Mouse (Mus musculus) T-helper 1 cell (primary cell): Measurements from ENCODE around the gene Tbck.

Experiments used
- in situ Hi-C: fragments of 300-600 bp; cut with MboI, MseI; formaldehyde crosslinking; loops from one replicate; pipeline ENCODE4 v1.15.1; 2025; ENCODE audit warnings: high pct_unique_total_duplicates

The Tbck gene

DNA sequence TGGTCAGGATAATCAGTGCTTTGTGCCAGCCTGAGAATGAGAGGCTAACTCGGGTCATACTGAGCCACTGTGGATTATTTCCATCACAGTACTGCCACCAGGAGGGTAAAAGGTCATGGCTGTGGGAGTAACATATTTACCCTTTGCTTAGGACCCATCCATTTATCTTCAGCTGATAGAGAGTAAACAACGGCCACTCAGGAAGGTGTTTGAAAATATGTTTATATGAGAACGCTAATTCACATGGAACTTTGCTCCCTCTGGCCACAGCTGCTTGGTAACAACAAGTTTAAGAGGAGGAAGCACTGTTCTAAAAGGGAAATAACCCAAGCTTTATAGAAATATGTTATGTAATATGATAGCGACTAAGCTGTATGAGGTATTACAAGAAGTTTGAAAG, 68.8 kb downstream of the Tbck start:
- in situ Hi-C loops, result no loop called here

DNA sequence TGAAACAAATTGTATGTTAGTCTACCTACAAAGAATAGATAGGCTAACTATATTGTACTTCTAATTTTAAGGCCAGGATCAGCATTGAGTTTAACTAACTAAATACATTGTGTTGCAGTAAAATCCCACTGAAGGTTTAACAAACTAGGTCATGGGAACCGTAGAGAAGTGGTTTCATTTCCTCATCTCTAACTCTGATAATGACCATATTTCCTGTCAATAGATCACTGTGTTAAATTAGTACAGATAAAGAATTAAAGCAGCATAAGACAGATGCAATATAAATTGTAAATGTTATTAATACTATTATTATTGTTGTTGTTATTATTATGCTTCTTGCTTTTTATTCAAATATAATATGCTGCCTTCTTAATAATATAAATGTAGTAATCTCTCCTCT, 72.3 kb downstream of the Tbck start:
- in situ Hi-C loops, result no loop called here

DNA sequence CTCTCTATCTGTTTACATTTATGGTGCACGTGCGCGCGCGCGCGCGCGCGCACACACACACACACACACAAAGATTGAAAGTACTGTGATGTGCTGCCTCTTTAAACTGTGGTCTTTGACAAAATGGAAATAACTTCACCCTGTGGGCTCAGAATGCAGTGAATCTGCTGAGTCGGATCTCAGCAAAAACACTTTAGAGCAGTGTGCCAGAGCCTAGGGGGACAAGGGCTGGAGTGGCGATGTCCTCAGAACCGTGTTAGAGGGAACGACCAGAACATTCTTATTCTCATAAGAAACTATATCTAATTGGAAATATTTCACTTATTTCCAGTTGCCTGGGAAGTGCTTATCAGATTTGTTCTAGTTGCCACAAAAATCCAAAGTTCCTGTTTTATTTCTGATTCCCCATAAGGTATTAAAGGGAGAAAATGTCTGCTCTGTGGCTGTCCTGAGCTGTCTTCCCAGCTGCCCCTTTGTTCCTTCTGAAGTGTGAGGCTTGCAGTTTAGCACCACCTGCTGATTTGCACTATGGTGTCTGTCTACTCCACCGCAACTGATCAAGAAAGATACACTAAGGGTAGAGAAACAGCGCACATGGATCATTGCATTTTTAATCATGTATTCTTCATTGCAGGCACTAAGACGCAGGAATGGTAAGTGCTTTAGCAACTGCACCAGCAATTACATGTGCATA, 82.2 kb downstream of the Tbck start:
- in situ Hi-C loops, result no loop called here

DNA sequence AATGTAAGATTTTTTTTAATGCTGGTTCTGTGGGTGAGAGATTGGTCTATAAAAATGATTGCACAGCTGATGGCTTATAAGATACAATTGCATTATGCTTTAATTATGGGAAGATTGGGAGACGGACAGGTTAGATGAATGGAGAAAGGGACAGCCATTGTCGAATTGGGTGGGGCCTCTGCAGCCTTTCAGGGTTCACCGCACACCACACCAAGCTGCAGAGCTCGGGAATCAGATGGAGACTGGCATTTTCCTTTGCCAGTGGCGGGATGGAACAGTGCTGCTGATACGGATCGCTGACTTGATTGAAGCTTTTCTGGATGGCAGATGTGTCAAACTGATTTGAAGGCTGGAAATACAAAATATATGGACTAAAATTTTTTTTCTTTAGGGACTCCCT, 88.1 kb downstream of the Tbck start:
- in situ Hi-C loops, result no loop called here

DNA sequence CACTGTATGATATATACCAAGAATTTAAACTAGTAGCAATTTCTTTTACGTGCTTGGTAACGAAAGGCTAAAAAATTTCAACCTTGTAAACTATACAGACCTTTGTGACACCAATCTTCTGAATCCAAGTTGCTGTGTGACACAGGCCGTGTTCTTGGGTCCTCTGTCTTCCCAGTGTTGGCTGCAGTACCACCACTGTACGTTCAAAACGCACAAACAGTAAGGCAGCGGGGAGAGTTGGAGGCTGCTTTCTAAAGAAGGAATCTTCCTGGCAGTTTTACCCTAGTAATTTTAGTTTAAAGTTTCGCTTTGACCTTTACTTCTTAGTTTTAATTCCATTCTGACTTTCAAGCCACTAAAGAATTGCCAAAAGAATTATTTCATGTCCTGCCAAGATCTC, 92.7 kb downstream of the Tbck start:
- in situ Hi-C loops, result no loop called here

DNA sequence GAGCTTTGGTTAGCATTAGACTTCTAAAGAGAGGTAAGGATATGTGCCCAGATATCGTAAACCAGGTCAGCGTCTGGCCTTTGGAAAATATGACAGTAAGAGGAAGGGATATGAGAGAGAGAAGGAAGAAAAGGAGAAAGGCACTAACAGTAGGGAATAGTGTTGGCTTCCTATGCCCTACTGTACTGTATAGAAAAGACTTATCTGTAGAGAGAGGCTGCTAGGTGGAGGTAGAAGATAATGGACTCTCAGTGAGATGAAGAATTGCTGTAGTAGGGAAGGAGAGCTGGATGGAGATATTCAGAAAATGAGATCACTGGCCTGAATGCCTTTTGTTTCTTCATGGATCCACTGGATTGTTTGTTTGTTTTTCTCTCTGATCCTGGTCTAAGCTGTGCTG, 97.2 kb downstream of the Tbck start:
- in situ Hi-C loops, result no loop called here

DNA sequence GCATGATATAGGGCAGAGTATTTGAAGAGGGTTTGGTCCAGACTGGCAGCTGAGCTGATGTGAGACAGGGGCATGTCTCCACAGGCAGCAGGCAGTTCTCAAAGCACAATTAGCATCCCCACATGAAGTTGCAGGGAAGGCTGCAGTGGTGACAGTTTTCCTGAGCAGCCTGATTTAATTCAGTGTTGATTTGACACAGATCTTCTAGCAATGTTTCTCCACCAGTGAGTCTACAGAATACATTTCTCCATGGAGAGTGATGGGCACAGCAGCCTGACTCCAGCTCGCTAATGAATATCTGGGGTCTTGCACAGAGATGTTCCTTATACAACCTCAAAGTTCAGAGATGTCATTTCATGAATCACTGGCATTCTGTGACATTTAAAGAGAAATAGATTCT, 99.1 kb downstream of the Tbck start:
- in situ Hi-C loops, result no loop called here

DNA sequence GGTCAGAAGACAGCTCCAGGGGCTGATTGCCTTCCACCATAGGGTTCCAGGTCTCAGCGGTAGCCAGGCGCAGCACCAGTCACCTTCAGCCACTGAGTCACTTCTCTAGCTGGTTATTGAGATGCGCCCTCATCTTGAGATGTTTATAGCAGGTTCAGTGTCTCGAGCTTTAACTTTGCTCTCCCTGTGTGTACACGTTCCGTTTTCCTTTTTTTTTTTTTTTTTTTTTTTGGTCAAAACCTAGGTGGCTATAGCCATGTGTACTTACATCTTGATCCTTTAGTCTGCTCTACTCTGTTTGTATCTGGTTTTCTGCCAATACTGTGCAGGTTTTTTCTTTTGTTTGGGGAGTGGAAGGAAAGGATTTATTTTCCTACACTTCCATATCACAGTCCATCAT, 100.8 kb downstream of the Tbck start:
- in situ Hi-C loops, result no loop called here

DNA sequence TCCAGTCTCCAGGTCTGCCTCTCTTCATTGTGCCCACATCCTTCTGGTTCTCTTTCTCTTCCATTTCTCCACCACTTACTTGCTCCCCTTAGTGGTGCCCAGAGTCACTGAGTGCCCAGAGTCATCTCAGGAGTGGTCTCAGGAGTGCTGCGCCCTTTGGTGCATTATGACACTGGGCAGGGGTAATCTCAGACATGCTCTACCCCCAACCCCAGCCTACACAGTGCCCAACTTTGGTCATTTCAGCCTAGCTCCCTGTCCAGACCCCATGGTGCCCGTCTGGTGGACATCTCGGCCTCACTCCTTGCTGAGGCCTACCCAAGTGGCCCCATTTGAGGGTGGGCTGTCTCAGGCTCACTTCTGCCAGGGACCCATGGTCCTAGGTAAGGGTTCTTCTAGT, 102.7 kb downstream of the Tbck start:
- in situ Hi-C loops, result no loop called here

DNA sequence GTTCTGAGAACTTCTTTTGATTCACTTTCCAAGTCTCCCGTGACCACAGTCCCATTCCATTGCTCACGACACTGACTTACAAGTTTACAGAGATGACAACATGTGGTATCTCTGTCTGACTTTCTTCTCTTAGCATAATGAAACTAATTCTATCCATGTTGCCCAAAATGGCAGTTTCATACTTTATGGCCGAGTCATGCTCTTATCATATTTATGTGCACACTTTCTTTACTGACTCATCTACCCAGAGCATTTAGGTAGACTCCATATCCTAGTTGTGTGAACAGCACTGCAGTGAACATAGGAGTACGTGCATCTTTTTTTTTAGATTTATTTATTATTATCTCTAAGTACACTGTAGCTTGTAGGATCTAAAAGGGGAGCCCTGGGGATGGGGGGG, 103.8 kb downstream of the Tbck start:
- in situ Hi-C loops, result no loop called here

DNA sequence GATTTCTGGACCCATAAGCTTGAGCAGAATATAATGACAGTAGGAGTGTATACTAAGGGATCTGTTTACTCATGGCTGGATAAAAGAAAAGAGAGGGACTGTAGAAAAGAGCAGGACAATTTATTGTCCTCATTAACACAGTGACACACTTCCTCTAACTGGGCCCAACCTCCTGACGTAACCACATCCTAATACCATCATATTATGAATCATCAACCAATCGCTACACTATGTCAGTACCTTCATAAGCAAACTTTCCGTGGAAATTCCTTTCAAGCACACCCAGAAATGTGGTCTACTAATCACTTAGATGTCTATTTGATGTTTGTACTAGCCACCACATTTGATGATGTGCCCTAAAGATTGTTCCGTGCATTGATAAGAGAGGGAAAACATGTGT, 107.2 kb downstream of the Tbck start:
- in situ Hi-C loops, result no loop called here

DNA sequence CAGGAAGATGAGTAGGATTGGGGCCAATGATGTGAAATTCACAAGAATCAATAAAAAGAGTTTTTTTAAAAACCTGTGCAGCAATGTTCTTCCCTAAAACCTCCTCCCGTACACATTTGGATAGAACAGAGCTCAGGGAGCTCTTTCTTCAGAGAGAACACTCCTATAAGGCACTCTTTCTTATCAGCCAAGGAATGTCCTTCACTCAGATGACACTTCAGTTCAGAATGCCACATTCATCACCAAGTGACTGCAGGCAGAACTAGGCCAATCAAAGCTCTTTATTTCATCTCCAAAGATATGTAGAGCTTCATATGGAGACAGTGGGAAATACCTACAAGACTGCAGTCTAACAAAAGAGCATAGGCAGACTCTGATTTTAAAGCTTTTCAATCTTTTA, 116.3 kb downstream of the Tbck start:
- in situ Hi-C loops, result no loop called here

DNA sequence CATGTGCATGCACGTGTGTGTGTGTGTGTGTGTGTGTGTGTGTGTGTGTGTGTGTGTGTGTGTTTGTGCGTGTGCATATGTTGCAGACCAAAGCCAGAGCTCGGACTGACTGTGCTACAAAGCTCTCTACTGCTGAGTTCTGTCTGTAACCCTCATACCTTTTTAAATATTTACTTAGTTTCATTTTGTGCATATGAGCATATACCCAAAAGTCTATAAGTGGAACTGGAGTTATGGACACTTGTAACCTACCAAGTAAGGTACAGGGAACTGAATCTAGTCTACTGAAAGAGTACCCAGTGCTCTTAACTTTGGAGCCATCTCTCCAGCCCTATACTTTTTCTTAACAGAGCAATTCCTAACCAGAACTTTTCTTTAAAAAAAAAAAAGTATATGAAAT, 118.0 kb downstream of the Tbck start:
- in situ Hi-C loops, result no loop called here

DNA sequence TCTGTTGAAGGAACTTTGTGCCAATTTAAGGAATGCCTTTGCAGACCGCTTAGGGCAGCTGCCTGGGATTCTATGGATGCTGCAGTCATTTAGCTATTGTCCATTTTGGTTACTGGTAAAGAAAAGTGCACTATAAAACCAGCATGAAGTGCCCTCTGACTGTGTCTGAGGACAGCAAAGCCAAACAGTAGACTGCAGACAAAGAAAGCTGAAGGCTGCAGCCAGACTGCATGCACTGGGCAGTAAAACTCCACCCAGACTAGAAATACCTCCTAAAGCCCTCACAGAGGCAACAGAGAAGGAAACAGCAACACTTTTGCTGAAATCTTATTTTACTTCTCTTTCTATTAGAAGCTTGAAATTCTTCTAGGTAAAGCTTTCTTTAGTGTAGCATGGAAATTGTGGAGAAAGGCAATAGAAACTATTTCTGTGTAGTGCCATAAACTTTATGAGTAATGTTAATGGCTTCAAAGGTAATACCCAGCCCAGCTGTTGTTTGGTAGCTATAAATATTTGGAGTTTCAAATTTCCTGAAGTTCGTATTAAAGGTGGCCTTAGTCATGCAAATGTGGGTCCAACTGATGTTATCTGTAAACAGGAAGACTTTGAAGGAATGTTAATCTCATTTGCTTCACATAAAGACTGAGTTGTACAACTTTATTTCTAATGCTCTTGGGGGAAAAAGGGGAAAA, 124.1 kb downstream of the Tbck start:
- in situ Hi-C loops, result no loop called here

DNA sequence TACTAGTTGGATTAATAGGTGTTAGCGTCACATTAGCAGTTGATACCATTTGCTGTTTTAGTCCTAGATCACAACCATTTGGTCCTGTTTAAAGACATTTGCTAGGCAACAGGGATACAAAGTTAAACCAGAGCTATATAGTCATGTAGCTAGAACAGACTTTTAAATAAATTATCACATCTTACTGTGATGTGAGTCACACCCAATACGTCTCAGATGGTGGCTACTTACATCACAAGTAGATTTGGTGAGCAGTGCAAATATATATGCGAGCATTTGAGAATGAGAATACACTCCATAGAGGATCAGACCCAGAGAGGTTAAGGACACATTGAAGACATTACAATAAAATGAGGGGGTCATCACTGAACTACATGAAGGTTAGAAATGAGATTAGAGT, 125.0 kb downstream of the Tbck start:
- in situ Hi-C loops, result no loop called here

DNA sequence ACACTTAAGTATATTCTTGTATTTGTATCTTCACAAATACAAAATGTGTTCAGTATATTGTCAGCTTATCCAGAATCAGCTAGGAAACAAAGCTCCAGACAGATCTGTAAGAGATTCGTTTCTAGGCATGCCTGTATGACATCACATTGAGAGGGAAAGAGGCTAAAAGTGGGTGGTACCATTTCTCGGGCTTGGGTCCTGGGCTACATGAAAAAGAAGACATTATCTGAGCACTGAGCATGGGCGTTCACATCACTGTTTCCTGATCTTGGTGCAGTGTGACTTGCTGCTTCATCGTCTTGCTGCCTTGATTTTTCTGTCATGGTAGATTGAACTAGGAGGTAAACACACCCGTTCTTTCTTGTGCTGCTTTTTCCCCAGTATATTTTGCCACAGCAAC, 127.8 kb downstream of the Tbck start:
- in situ Hi-C loops, result no loop called here

DNA sequence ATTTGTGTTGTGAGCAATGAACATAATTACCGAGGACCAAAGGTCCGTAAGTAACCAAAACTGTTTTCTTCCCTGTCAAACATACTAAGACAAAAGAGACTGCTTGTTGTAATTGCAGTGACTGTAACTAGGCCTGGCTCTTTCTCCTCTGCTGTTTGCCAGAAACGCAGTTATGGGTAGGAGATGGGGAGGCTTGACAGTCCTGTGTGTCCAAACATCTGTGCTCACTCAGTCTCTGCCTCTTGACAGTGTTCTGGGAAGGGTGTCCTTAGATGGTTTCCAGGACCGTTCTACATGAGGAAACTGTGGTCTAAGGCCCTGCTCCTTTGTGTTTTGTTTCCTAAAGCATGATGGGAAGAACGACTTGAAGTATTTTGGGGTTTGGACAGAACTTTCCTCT, 128.4 kb downstream of the Tbck start:
- in situ Hi-C loops, result no loop called here

DNA sequence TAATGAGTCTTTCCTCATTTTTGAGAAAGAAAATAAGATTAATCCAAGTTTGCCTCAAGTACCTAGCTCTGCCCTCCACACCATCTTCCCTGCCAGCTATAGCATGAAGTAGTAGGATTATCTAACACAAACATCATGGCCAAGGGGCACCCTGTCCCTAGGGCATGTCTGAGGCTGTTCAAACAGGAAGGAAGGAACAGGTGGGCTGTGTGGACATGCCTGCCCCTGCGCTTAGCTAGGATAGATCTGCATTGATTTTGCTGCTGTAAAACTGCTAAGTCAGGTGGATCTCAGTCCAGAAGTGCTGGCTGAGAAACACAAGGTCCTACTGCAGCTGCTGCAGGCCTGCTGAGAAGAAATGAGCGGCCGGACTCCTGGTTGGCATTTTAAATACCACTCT, 129.2 kb downstream of the Tbck start:
- in situ Hi-C loops, result no loop called here

DNA sequence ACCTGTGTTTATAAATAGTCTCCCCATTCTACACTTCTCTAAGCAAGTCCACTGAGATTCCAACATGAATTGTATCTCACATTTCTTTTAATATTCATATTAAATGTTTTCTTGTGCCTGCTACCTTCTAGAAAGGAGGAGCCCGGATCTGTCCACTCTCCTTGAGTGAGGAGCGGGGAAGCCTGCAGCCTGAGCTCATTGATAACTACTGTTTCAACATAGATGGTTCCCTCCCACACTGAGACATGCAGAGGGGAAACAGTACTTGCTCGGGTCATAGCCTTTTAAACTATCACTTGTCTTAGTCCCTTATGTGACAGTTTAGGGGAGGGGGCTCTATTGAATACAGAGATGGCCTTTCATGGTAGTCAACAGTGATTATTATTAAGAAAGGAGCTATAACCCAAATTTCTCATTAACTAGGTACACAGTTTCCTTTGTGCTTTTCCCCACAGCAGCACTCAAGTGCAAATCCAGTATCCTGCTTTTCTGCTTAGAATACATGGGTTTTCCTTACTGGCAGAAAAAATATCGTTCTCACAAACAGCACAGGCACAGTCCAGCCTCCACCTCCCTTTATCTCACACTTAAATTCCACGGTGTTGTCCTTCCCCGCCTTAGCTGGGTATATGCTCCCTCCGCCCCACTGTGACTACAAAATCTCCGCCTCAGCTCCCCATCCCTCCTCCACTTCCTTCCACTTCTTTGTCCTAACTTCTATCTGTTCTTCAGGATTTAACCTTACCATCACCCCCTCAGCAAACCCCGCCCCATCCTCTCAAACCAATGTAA, 130.0 kb downstream of the Tbck start:
- in situ Hi-C loops, result no loop called here

DNA sequence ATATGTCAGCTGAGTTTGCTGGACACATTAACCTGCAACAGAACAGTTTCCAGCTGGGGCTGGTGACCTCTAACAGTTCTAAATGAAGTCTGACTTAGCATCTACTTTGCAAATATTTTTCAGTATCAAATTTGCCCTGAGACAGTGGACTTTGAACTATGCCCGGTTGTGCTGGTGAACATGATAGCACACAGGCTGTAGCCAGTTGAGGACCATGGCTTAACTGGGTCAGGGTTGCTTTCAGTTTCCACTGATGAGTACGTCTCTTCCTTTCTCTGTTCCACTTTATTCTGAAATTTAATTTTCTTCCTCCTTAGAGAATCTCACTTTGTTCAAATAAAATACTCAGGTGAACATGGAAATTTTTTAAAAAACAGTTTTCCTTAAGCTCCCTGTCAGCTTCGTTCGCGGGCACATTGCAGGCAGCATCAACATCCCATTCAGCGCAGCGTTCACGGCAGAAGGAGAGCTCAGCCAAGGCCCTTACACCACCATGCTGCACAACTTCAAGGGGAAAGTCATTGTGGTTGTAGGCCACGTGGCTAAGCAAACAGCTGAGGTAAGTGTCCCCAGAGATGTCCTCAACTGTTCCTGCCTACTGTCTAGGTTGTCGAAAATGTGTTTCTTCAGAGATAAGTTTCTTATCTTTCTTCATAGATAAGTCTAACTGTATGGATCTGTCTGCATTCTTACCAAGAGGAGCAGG, 131.0 kb downstream of the Tbck start:
- in situ Hi-C loops, result no loop called here

DNA sequence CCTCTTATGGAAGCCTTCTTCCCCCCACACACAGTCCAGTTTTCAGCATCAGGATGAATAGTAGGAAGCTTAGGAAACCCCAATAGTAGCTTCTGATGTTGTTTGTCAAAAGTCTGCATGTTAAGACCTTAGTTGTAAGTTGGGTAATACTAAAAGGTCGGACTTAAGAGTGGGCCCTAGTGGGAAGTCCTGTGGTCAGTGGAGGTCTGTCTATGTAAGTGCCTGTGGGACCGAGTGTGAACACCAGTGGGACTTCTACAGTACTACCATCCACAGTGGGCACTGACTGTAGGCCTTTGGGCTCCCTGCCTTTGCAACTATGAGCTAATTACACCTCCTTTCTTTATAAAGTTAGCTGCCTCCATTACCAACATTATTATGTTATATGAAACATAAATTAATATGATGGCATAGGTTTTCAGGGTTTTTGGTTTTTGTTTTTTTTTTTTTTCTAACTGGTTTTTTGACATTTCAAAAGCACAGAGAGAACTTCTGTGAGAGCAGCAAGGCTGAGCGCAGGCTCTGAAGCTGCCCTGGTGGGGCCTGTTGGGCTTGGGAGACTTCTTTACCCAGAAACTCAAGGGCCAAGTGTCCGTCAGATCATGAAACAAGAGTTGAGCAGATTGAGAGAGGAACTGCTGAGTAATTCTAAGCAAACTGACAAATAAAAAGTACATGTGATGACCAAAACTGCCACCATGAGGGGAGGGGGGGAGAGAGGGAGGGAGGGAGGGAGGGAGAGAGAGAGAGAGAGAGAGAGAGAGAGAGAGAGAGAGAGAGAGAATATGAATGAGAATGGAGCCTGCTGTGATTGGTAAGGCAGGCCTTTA, 131.8 kb downstream of the Tbck start:
- in situ Hi-C loops, result no loop called here
